Mouse (Mus musculus) cerebellum, postnatal 14 days (tissue): ENCODE results near the gene Cebpb.
"Not testable (repeated sequence)": the region's sequence is repeated elsewhere in the genome, so short reads cannot be mapped to it uniquely, and the experiment has no call there.

ENCODE experiments used
- DNase-seq, 2 experiments: peaks; one replicate each; pipeline ENCODE4 v3.0.0; 2021; ENCODE audit warnings: mixed read lengths in 2 of 2

The Cebpb gene

DNA sequence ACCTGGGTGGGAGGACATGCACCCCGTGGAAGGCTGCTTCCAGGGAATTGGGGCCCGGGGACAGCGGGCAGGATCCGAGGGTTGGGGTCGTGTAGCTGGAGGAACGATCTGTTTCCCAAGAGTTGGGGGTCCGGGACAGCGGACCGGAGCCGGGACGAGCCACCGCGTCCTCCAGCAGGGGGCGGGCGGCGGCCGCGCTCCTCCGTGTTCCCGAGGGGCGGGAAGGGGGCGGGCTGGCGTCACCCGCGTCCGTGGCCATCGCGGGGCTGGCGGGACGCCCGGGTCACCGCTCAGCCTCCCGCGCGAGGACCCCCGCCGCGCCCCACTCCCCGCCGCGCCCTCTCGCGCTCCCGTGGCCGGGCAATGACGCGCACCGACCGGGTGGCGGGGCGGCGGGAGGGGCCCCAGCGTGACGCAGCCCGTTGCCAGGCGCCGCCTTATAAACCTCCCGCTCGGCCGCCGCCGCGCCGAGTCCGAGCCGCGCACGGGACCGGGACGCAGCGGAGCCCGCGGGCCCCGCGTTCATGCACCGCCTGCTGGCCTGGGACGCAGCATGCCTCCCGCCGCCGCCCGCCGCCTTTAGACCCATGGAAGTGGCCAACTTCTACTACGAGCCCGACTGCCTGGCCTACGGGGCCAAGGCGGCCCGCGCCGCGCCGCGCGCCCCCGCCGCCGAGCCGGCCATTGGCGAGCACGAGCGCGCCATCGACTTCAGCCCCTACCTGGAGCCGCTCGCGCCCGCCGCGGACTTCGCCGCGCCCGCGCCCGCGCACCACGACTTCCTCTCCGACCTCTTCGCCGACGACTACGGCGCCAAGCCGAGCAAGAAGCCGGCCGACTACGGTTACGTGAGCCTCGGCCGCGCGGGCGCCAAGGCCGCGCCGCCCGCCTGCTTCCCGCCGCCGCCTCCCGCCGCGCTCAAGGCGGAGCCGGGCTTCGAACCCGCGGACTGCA lies at the start of gene Cebpb:
Gene Cebpb (plus strand): TSS at position 418 of the 954 bp plus-strand sequence.
- peak; percentile 69 to 77 for DNase-seq

GRCm38 (mm10) chr2:167640279-167640678 lies 48.4 kb upstream of the Cebpb start:
- peak in 1 of 2 experiments; percentile 73 for DNase-seq

DNA sequence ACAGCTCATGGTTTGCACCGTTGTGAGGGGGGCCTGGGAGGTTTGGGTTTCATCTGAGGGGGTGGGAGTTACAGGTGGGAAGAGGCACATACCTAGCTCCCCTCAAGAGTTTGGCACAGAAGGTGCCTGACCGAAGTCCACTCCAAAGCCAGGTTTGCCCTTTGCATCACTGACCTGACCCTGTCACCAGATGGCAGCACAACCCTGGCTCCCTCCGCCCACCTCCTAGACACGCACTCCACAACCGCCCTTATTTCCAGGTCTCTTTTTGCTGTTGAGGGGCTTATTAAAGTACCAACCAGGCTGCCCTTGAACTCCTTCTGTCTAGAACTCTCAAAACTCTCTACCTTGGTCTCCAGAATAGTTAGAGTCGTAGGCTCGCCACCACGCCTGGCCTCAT lies 47.4 kb upstream of the Cebpb start:
- DNase-seq: peak in 1 of 2 experiments; percentile 64

DNA sequence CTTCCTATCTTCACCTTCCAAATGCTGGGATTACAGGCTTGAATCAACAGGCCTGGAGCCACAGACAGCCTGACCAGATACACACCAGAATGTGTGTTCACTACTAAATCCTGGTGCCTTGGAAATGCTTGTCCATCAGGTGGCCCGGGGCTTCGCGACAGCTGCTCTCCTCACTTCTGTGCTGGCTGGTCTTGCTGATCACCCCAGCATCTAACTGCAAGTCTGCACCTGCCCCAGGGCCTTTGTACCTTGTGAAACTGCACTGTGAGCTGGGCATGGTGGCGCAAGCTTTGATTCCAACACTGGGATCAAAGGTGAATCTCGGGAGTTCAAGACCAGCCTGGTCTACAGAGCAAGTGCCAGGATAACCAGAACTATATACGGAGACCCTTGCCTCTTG lies 46.6 kb upstream of the Cebpb start:
- DNase-seq: no peak

GRCm38 (mm10) chr2:167643356-167644052 lies 45.2 kb upstream of the Cebpb start:
- not testable (repeated sequence) for DNase-seq

DNA sequence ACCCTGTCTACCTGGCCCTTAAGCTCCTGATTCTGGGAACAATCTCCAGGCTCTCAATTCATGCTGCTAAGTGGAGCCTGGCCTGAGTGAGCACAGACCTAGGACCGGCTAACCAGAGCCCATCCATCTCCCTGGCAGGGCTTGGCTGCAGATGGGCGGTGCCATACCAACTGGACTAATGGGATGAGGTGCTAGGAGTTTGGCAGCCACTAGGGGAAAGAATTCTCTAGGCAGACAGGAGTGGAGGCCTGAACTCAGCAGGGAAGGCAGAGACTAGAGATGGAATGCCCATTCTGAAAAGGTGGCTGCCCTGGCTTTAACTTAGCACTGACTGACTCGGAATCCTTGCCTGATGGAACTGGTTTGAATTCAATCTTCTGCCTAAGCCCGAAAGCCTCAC lies 42.3 kb upstream of the Cebpb start:
- no peak for DNase-seq

DNA sequence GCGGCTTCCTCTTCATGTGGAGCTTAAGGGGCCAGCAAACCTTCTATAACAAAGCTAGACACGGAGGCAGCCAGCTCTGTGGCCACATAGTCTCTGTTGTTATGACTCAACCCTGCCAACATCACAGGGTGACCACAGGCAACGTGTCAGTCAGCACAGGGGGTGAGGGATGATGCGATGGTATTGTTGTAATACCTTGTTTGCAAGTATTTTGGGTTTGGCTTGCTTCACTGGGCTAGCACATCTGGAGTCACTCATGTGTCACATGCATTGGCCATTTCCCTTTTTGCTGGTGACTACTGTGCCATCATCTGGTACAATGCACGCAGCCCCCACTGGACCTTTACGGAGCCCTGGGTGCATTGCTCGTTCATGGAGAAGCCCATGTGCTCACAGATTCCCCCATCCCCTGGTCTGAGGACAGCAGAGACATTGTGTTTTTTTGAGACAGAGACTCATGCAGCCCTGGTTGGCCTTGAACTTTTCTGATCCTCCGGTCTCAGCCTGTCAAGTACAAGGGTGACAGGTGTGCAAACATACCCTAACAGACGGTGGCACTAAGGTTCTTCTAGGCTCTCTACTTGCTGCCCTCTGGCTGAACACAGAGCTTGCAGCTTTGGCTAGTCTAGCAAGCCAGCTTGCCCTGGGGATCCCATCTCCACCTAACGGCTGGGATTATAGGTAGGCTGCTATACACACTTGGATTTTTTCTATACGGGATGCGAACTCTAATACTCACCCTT lies 39.3 kb upstream of the Cebpb start:
- DNase-seq: no peak

DNA sequence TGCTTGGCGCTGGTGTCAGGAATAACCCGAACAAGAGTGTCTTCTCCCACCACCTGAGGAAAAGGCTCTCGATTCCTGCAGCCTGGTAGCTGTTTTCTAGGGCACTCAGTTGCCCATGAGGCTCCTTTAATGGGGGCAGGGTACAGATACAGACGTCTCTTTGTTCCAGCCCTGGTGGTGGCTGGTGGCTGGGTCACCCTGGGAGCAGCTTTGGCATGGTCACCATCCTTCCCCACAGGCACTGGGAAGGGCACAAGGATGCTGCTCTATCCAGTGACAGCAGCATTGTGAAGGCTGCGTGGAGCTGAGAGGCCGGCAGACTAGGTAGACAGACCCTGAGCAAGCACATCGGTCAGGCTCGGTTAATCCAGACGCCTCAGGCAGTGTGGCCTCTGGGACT lies 37.1 kb upstream of the Cebpb start:
- DNase-seq: no peak

- no peak for DNase-seq
These were observed 36.0 kb upstream of the Cebpb start for GRCm38 (mm10) chr2:167652694-167653093.

DNA sequence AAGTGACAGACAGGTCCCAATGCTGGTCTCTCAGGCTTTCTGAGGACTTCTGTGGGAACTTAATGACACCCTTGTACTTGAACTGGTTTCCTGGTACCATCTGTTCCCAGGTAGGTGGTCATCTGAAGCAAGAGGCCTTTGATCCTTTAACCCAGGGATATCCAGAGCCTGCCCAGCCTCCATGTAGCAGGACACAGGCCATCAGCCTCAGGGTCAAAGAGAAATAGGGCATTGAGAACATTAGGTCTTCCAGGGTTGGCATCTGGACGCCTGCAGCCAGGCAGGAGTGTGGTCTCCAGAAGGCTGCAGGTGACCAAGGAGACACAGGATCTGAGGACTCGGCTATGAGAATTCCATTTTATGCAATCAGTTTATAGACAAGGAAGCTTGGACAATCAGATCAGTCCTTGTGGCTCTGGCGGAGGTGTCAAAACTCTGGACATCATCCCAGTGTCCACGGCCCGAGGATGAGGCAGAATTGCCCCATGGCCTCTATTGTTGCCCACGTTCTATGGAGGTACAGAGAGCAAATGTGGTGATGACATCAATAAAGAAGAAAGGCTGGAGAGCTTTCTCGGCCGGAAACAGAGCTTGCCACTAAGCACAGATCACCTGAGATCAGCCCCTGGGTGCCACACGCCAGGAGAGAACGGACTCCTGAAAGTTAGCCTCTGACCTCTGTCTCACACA lies 33.7 kb upstream of the Cebpb start:
- no peak for DNase-seq

- no peak for DNase-seq
These were observed 31.9 kb upstream of the Cebpb start for GRCm38 (mm10) chr2:167656629-167657478.

DNA sequence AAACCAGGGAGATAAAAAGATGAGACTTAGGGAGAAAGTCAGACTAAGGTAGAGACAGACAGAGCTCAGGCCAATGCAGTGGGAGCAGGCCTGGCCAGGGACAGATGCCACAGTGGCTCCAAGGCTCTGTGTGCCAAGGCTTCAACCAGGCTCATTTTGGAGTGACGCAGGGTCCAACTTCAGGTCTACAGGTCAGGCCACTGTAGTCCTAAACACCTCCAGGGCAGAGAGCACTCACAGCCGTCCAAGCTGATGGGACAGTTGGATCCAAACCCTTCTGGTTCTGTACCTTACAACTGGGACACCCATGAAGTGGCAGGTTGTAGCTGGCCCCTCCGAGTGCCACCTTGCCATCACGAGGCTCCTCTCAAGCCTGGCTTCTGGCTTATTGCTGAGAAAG lies 30.7 kb upstream of the Cebpb start:
- DNase-seq: no peak

- no peak for DNase-seq
These were observed 30.0 kb upstream of the Cebpb start for GRCm38 (mm10) chr2:167658712-167659111.

GRCm38 (mm10) chr2:167659177-167659846 lies 29.4 kb upstream of the Cebpb start:
- DNase-seq: no peak

DNA sequence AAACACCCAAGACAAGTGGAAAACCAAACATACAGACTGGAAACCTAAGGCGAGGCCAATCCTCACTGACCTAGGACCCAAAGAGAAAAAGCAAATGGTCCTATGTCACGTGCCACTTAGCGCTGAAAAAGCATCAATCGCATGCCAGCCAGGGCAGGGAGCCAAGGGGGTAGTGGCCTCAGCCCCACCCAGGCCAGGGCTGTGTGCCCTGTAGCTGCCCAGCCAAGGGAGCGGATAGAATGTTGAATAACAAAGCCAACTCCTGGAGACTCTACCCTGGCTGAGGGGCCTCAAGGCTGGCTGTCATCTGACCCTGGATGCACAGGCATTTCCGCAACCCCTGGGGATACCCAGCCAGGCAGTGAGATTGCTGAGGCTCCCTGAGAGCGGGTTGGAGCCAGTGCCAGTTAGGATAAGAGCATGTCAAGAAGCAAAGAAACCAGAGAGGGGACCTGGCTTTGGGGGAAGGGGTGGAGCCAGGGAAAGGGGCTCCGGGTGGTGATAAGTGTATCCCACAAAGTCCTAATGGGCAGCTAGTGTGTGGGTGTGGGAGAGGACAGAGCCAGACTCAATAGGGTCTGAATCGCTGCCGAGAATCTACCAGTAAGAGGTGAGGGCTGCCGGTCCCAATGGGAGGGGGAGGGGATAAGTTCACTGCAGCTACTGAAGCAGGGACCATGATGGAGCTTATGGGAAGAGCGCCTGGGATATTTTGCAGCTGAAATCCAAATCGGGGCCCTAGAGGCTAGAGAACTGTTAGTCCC lies 28.7 kb upstream of the Cebpb start:
- peak; percentile 62 to 74 for DNase-seq

DNA sequence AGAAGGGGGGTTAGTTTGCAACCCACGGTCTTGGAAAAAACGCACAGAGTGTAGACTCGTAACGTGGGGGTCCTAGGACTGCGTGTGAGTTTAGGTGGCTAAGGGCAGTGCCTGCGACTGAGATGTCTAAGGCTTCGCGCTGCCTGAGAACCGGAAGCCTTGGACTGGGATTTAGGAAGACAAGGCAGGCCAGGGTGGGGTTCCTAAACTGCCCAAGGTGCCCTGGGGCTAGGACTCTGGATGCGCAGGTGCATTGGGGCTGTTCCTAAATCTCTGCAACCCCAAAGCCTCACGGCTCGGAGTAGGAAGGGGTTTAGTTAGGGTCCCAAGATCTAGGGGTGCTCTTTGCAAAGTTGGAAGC lies 28.1 kb upstream of the Cebpb start:
- DNase-seq: peak; percentile 34 to 36

DNA sequence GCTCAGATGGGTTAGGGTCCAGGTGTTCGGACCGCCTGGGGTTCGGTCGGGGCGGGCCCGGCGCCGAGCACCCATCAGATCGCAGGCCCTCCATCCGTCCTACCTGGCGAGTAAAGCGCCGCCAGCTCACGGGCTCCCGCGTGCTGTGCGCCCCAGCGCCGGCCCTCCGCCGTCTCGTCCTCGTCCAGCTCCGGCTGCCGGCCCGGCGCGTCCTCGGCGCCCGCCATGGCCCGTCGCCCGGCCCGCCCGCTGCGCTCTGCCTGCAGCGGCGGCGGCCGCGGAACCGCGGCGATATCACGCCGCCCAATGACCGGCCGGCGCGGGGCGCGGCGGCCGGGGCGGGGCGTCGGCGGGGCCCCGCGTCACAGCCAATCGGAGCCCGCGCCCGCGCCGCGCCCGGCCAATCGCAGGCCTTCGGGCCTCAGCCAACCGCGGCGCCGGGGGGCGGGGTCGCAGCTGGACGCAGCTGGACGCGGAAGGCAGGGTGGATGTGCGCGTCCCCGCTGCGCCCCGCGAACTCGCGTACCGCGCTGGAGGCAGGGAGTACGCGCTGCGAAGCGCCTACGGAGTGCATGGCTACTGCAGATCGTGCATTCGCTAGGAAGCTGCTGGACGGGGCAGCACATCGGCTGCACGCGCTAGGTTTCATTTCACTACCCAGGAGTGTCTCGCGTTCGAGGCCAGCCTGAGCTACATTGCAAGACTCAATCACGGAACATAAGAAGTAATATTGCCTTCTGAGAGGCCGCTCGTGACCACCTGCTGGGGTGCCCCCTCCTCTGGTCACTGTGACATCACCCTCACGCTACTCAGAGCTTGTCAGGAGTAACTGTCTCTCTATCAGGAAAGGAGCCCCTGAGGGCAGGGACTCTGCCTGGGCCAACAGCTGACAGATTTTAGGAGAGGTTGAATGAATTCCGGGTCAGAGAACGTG lies 27.2 kb upstream of the Cebpb start, which contains the start of gene Gm20431:
Gene Gm20431 (minus strand): TSS at position 227 of the 934 bp plus-strand sequence.
- peak; percentile 96 to 98 for DNase-seq

- DNase-seq: no peak
These were observed 26.0 kb upstream of the Cebpb start for GRCm38 (mm10) chr2:167662713-167663112.
